Mouse (Mus musculus) embryonic facial prominence, embryonic 10.5 days (tissue): ENCODE measurements around the gene Hpcal1. TPM values are rescaled to one million over a fixed set of nuclear protein-coding genes. Genes with fewer than 3 reads are reported as not detected.

Experiments used
- DNase-seq: peaks from one replicate; pipeline ENCODE4 v3.0.0-alpha.2; 2017; ENCODE audit warnings: low spot score
- H3K27ac ChIP-seq: fragments of 300-500 bp; sonication (generic); replicated peaks from 2 replicates; pipeline ENCODE4 v1.5.1; 2016; ENCODE audit warnings: mild to moderate bottlenecking
- H3K27me3 ChIP-seq: fragments of 300-500 bp; sonication (generic); replicated peaks from 2 replicates; pipeline ENCODE4 v1.6.1; 2016; ENCODE audit warnings: low read depth, mild to moderate bottlenecking; ENCODE audit not compliant: poor library complexity, severe bottlenecking
- H3K36me3 ChIP-seq: fragments of 300-500 bp; sonication (generic); replicated peaks from 2 replicates; pipeline ENCODE4 v1.6.1; 2016; ENCODE audit warnings: mild to moderate bottlenecking, moderate library complexity
- H3K4me1 ChIP-seq: fragments of 300-500 bp; sonication (generic); 2 replicates; pipeline ENCODE4 v1.6.1; 2016
- H3K4me3 ChIP-seq: fragments of 300-500 bp; sonication (generic); 2 replicates; pipeline ENCODE4 v1.5.1; 2016; ENCODE audit warnings: mild to moderate bottlenecking, moderate library complexity
- H3K9me3 ChIP-seq: fragments of 300-500 bp; sonication (generic); 2 replicates; pipeline ENCODE4 v1.6.1; 2016; ENCODE audit warnings: mild to moderate bottlenecking
- WGBS: fragments of 180-500 bp; shearing (Covaris S2); methylation state at CpG from one replicate; pipeline ENCODE4 v1.1.7; 2016; 5-methylcytosine and 5-hydroxymethylcytosine counted together
- polyA plus RNA-seq: library from polyadenylated mRNA; unstranded; fragments of >200 nt; fragmentation: Nextera tagmentation; extraction: Ambion mirVana; gene quantifications from 2 replicates; pipeline ENCODE4 v1.2.1, GENCODE M21; 2016

The Hpcal1 gene
- polyA plus RNA-seq, 1 experiment from 2014 or later = 37.4 TPM

- no peak for DNase-seq
- WGBS = 95% methylated on average over 3 of the region's 3 CpGs
Observed at GRCm38 (mm10) chr12:17703866-17704265, 13.2 kb downstream of the Hpcal1 start.

GRCm38 (mm10) chr12:17707472-17707871 lies 16.8 kb downstream of the Hpcal1 start:
- no peak for DNase-seq
- Histone ChIP-seq H3K36me3 (no peaks in the 10 kb centered on the region), H3K4me1 (peaks cover 40% of the 10 kb centered on the region), H3K4me3 (no peak overlapping the region), H3K27ac (no peak overlapping the region), H3K9me3 (no peaks in the 10 kb centered on the region), H3K27me3 (no peaks in the 10 kb centered on the region)

More at GRCm38 (mm10) chr12:17703866-17704265, 13.2 kb downstream of the Hpcal1 start:
- H3K27me3 ChIP-seq = no peaks in the 10 kb centered on the region
- H3K4me3 ChIP-seq = no peak overlapping the region
- no peaks in the 10 kb centered on the region for H3K9me3 ChIP-seq
- peaks cover 28% of the 10 kb centered on the region for H3K4me1 ChIP-seq
- H3K36me3 ChIP-seq = no peaks in the 10 kb centered on the region
- no peak overlapping the region for H3K27ac ChIP-seq

- 21% methylated on average over 4 of the region's 4 CpGs for WGBS
- Histone ChIP-seq H3K4me1 (peaks cover 40% of the 10 kb centered on the region), H3K27ac (peak overlapping the region; percentile 45), H3K36me3 (0 out of 2 replicates have a peak, but pooled peaks cover 4% of the 10 kb centered on the region), H3K27me3 (no peaks in the 10 kb centered on the region), H3K9me3 (no peaks in the 10 kb centered on the region), H3K4me3 (no peak overlapping the region)
- DNase-seq = peak; percentile 65
Observed at GRCm38 (mm10) chr12:17709451-17709850, 18.8 kb downstream of the Hpcal1 start.

DNA sequence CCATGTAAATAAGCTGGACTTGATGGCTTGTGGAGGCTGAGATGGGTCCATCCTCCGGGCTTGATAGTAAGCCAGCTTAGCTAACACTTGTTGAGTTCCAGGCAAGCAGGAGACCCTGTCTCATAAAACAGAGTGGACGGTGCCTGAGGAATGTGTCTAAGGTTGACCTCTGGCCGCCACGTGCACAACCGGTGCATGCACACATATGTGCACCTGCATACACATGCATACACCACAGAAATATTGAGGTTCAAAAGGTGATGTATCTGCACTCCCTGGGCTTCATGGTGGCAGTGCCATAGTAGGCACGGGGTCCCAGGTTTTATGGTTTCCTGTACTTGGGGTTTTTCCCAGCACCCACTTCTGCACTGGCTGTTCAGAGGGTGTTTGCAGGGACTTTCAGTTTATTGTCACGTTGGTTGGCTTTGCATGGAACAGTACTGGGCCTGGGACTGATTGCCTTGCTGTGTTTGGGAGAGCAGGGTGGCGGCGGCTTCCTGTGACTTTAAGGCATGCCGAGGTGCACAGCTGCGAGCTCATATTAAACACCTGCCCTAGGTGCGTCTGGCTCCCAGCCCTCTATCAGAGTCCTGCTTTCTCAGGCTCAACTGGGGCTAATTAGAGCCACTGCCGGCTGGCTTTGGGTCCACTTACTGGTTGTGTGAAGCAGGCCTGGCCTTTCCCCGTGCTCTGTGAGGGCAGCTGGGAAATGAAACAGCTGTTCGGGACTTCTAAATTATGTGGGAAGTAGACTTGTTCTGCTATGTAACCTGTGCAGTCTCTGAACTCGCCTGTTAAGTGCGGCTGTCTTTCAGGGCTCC lies 19.5 kb downstream of the Hpcal1 start:
- Histone ChIP-seq H3K4me3 (peak overlapping the region; percentile 20), H3K4me1 (peaks cover 40% of the 10 kb centered on the region), H3K27me3 (no peaks in the 10 kb centered on the region), H3K27ac (peak overlapping the region; percentile 45), H3K36me3 (0 out of 2 replicates have a peak, but pooled peaks cover 4% of the 10 kb centered on the region), H3K9me3 (no peaks in the 10 kb centered on the region)
- peak; percentile 64 for DNase-seq
- 57% methylated on average over 17 of the region's 17 CpGs for WGBS

- Histone ChIP-seq H3K36me3 (peaks cover 4% of the 10 kb centered on the region; the same call in 1 of the 2 replicates), H3K4me1 (peaks cover 40% of the 10 kb centered on the region), H3K4me3 (no peak overlapping the region), H3K27ac (peak overlapping the region; percentile 45), H3K9me3 (no peaks in the 10 kb centered on the region), H3K27me3 (no peaks in the 10 kb centered on the region)
- WGBS = 31% methylated on average over 3 of the region's 3 CpGs
- peak; percentile 60 for DNase-seq
Observed at GRCm38 (mm10) chr12:17710747-17711092, 20.1 kb downstream of the Hpcal1 start.

GRCm38 (mm10) chr12:17711731-17712388 lies 21.2 kb downstream of the Hpcal1 start:
- Histone ChIP-seq H3K36me3 (peaks cover 4% of the 10 kb centered on the region; the same call in 1 of the 2 replicates), H3K4me3 (no peak overlapping the region), H3K27me3 (no peaks in the 10 kb centered on the region), H3K4me1 (peaks cover 40% of the 10 kb centered on the region), H3K9me3 (no peaks in the 10 kb centered on the region), H3K27ac (peak overlapping the region; percentile 3; the same call in 1 of the 2 replicates)
- DNase-seq = no peak
- WGBS = 65% methylated on average over 6 of the region's 6 CpGs

DNA sequence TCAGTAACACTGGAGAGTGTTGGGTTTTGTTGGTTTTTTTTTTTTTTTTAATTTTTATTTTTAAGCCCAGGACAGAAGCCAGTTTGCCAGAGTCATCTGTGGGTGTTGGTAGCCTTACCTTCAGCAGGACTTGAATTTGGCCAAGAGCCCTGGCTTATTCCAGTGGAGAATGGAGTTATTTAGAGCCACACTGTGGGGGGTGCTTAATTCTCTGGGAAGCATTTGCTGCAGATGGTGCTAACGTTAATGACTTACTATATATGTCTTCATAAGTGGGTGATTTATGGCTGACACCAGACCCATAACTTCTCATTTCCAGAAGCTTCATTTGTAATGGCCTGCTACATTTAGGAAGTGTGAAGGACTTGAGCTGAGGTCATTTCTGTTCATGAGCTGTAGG lies 21.9 kb downstream of the Hpcal1 start:
- Histone ChIP-seq H3K36me3 (peaks cover 4% of the 10 kb centered on the region; the same call in 1 of the 2 replicates), H3K27me3 (no peaks in the 10 kb centered on the region), H3K27ac (no peak overlapping the region), H3K9me3 (no peaks in the 10 kb centered on the region), H3K4me3 (no peak overlapping the region), H3K4me1 (peaks cover 40% of the 10 kb centered on the region)
- WGBS = 81% methylated on average over 1 of the region's 1 CpGs
- DNase-seq = no peak

DNA sequence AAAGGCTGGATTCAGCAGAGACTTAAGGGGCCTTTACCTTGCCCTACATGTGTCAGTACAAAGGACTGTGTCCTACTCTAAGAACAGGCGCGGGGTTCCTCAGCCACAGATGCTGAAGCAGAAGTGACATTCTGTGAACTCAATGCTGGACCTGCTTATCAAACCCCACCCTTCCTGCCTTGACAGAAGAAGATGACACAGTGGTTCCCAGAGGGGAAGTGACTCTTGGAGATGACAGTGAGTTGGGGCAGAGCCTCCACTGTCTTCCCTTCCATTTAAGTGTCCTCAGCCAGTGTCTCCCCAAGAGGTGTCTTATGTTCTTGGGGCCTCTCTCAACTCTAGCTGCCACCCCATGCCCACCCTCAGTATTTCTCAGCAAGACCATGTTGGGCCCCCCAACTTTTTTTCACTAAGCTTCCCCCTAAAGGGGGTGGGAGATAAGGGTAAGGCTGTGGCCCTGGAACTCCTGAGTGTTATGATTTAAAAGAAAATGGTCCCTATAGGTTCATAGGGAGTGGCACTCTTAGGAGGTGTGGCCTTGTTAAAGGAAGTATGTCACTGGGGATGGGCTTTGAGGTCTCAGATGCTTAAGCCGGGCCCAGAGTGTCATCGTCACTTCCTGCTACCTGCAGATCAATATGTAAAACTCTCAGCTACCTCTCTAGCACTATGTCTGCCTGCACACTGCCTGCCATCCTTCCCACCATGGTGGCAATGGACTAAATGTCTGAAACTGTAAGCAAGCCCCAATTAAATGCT lies 25.2 kb downstream of the Hpcal1 start:
- Histone ChIP-seq H3K9me3 (no peaks in the 10 kb centered on the region), H3K36me3 (peaks cover 4% of the 10 kb centered on the region; the same call in 1 of the 2 replicates), H3K27me3 (no peaks in the 10 kb centered on the region), H3K4me1 (peaks cover 14% of the 10 kb centered on the region), H3K4me3 (no peak overlapping the region), H3K27ac (no peak overlapping the region)
- DNase-seq = no peak
- WGBS = 92% methylated on average over 4 of the region's 4 CpGs

GRCm38 (mm10) chr12:17717257-17717656 lies 26.6 kb downstream of the Hpcal1 start:
- H3K4me1 ChIP-seq = peaks cover under 1% of the 10 kb centered on the region; the same call in 1 of the 2 replicates
- 100% methylated on average over 1 of the region's 1 CpGs for WGBS
- H3K36me3 ChIP-seq = peaks cover 4% of the 10 kb centered on the region; the same call in 1 of the 2 replicates
- H3K9me3 ChIP-seq = no peaks in the 10 kb centered on the region
- H3K27me3 ChIP-seq = no peaks in the 10 kb centered on the region
- H3K4me3 ChIP-seq = no peak overlapping the region
- no peak for DNase-seq
- no peak overlapping the region for H3K27ac ChIP-seq

DNA sequence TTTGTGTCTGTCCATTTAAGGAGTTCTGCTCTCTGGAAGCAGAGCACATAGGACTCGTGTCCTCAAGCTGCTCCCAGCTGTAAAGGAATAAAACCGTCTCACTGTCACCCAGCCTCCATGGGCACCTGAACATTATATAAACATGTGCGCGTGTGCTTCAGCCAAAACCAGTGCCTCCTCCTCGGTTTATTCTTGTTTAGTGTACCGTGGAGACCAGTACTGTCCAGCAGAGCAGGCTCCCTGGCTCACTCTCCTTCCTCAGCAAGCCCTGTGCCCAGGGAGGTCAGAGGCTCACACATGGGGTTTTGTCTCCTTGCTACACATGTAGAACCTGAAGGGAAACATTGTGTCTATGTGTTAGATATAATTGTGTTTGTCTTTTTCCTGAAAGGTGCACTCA lies 27.5 kb downstream of the Hpcal1 start:
- H3K9me3 ChIP-seq = no peaks in the 10 kb centered on the region

GRCm38 (mm10) chr12:17721058-17721457 lies 30.4 kb downstream of the Hpcal1 start:
- no peak overlapping the region for H3K27ac ChIP-seq
- H3K9me3 ChIP-seq = no peaks in the 10 kb centered on the region; the same call in 1 of the 2 replicates
- H3K36me3 ChIP-seq = no peaks in the 10 kb centered on the region
- DNase-seq = no peak
- no peaks in the 10 kb centered on the region for H3K27me3 ChIP-seq
- peaks cover 36% of the 10 kb centered on the region for H3K4me1 ChIP-seq
- H3K4me3 ChIP-seq = no peak overlapping the region

More for the DNA sequence above, 27.5 kb downstream of the Hpcal1 start:
- H3K36me3 ChIP-seq = peaks cover 4% of the 10 kb centered on the region; the same call in 1 of the 2 replicates
- WGBS = 87% methylated on average over 6 of the region's 6 CpGs
- no peak overlapping the region for H3K4me3 ChIP-seq
- peaks cover 7% of the 10 kb centered on the region for H3K4me1 ChIP-seq
- no peak overlapping the region for H3K27ac ChIP-seq
- no peaks in the 10 kb centered on the region for H3K27me3 ChIP-seq
- no peak for DNase-seq

- H3K4me1 ChIP-seq = peaks cover 50% of the 10 kb centered on the region
- no peak for DNase-seq
- H3K4me3 ChIP-seq = no peak overlapping the region
- no peaks in the 10 kb centered on the region; the same call in 1 of the 2 replicates for H3K9me3 ChIP-seq
- 90% methylated on average over 13 of the region's 13 CpGs for WGBS
- no peaks in the 10 kb centered on the region for H3K27me3 ChIP-seq
- no peak overlapping the region for H3K27ac ChIP-seq
- no peaks in the 10 kb centered on the region for H3K36me3 ChIP-seq
Observed at GRCm38 (mm10) chr12:17722452-17723181, 32.0 kb downstream of the Hpcal1 start.
